Mouse (Mus musculus): ENCODE data around the gene Col5a1. TPM values are rescaled to one million over a fixed set of nuclear protein-coding genes. Genes with fewer than 3 reads are reported as not detected.

The Col5a1 gene
- polyA plus RNA-seq, 1 experiment from 2014 or later, result 21.7 TPM

DNA sequence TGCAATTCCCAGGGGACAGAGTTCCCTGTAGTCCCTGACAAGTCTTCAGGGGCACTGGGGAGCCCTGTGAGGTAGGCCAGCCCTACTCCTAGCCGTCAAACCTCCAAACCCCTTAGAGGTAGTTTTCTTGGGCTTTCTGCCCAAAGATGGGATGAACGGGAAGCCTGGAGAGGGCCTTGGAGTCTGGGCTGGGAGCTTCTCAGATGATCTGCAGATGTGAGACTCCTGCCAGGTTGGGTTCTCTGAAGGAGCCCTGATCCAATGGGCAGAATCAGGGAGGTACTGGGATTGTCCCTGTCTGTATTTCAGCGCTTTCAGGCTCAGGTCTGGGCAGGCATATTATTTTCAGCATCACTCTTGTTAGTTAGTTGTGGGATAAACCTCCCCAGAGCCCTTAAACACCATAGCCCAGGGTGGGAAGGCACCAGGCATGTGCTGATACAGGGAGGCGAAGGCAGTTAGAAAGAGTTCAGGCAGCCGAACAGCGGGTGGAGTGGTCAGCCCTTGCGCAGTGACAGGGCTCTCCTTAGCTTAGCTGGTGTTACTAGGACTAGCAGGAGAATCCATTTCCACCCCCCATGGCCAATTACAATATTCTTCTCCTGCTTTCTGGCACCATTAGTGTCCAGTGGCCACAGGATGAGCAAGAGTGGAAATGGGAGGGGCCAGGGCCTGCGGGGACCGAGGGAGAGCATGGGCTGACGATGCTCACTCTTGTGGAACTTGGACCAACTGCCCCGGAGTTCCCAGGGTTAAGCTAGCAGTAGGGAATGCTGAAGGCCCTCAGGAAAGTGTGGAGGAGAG, 1.4 kb downstream of the Col5a1 start:
- Histone ChIP-seq H3K4me1 (peaks cover 45% of the 10 kb centered on the region), H3K27ac (no peak overlapping the region), H3K27me3 (peaks cover 50% of the 10 kb centered on the region), H3K36me3 (replicated peaks) (no peaks in the 10 kb centered on the region), H3K4me3 (replicated peaks) (peak overlapping the region; percentile 54), H3K4me2 (peak overlapping the region; percentile 81), H3K9ac (peak overlapping the region; percentile 61; the same call in 1 of the 2 replicates), H3K9me3 (no peaks in the 10 kb centered on the region)
- no peak for ATAC-seq (ENCODE audit: low FRiP score)
- 22% methylated on average over 11 of the region's 11 CpGs for WGBS

DNA sequence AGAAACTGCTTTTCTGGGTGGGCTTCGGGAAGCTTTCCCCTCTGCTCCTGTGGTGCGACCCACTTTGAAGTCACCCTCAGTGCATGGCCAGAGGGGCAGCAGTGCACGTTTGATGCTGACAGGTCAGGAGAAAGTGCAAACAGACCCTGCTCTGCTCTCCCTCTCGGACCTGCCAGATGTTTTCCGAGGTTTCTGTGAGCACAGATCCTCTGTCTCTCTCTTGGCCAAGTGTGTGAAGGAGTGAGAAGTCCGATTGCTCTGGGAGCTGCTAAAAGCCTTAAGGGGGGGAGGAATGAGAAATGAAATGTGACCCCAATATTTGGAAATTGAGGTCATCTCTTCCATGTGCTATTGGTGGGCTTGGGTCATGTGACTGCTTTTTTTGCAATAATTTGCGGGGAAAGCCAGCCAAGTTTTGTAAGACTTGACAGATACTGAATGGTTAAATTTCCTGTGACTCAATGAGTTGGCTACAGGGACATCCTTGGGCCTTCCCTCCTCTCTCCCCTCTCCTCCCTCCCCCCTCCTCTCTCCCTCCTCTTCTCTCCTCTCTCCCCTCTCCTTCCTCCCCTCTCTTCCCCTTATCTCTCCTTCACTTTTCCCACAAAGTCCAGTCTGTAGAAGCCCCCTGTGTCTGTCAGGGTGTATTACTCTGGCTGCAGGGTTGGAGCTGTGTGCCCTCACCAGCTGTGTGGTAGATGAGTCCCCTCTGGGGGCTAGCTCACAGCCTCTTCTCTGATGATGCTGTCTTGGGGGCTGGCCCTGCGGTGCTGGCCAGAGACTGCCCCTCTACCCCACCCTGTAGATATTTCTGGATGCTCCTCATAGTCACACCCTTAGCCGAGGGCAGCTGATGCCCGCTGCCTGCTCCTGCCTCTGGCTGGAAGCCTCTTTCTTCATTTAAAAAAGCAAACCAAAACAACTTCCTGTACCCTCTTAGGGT, 2.6 kb downstream of the Col5a1 start:
- H3K27ac ChIP-seq, result no peak overlapping the region
- 0 out of 2 replicates have a peak overlapping the region, but pooled peaks have one; percentile 12 for H3K9ac ChIP-seq
- WGBS, result 33% methylated on average over 10 of the region's 10 CpGs
- H3K4me3 ChIP-seq (replicated peaks), result no peak overlapping the region
- H3K27me3 ChIP-seq, result peaks cover 39% of the 10 kb centered on the region
- H3K4me2 ChIP-seq, result peak overlapping the region; percentile 81
- H3K9me3 ChIP-seq, result no peaks in the 10 kb centered on the region
- H3K36me3 ChIP-seq (replicated peaks), result no peaks in the 10 kb centered on the region
- peaks cover 45% of the 10 kb centered on the region for H3K4me1 ChIP-seq
- no peak for ATAC-seq (ENCODE audit: low FRiP score)

DNA sequence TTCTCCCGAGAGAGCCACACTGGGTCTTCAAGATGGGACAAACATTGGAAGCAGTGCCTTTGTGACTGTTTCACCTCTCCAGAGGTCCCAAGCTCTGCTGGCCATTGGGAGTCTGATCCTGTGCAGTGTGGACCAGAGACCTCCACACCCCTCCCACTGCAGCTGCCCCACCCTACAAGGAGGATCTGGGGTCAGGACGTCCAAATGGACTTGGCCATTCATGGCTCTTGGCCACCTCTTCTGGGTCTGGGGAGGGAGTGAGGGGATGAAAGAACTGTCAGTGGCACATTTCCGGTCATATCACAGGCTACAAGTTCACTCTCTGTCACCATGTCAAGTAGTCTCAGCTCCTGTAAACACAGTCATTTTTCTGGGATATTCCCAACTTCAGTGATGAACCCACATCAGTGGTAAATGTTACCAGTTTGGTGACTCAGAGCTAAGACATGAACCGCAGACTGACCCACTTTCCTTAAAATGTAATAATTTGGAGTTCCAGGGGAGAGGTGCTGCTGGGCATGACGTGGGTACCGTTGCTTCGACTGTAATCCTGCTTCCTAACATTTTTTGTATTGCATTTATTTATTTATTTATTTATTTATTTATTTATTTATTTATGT, 5.8 kb downstream of the Col5a1 start:
- 87% methylated on average over 7 of the region's 7 CpGs for WGBS
- Histone ChIP-seq H3K27ac (no peak overlapping the region), H3K27me3 (peaks cover 25% of the 10 kb centered on the region), H3K4me2 (no peak overlapping the region), H3K9ac (no peak overlapping the region), H3K9me3 (no peaks in the 10 kb centered on the region), H3K36me3 (replicated peaks) (no peaks in the 10 kb centered on the region), H3K4me1 (peaks cover 32% of the 10 kb centered on the region), H3K4me3 (replicated peaks) (no peak overlapping the region)
- ATAC-seq (ENCODE audit: low FRiP score), result no peak

DNA sequence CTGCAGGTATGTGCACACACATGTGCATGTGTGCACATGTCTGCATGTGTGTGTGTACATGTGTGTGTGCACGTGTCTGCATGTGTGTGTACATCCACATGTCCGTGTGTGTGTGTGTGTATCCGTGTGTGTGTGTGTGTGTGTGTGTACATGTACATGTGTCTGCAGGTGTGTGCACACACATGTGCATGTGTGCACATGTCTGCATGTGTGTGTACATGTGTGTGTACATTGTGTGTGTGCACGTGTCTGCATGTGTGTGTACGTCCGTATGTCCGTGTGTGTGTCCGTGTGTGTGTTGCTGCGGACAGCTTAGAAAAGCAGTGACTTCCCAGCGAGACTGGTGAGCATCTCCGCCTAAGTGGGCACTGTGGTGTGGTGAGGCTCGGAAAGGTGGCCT, 6.8 kb downstream of the Col5a1 start:
- H3K27ac ChIP-seq, result no peak overlapping the region
- no peak overlapping the region for H3K4me3 ChIP-seq (replicated peaks)
- no peak overlapping the region for H3K4me2 ChIP-seq
- no peaks in the 10 kb centered on the region for H3K36me3 ChIP-seq (replicated peaks)
- H3K9ac ChIP-seq, result no peak overlapping the region
- H3K9me3 ChIP-seq, result no peaks in the 10 kb centered on the region
- H3K4me1 ChIP-seq, result peaks cover 22% of the 10 kb centered on the region
- ATAC-seq (ENCODE audit: low FRiP score), result no peak
- peaks cover 15% of the 10 kb centered on the region for H3K27me3 ChIP-seq
- 96% methylated on average over 12 of the region's 12 CpGs for WGBS

DNA sequence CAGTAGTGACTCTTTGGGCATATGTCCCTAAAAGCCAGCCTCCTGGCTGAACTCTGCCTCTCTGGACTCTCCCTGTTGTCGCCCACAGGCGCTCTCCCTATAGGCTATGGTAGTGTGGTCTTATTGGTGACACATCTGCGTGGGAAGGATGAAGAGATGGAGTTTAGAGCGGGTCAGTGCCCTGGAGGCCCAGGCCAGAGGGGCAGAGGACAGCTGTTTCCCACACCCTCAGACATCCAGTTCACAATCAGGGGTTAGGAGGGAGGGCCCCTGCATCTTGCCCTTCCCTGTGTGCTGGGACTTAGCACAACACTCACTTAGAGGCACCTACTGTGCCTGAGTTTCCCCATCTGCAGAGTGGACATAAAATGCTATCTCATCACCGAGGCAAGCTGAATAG, 8.8 kb downstream of the Col5a1 start:
- Histone ChIP-seq H3K27me3 (no peaks in the 10 kb centered on the region), H3K4me3 (replicated peaks) (no peak overlapping the region), H3K4me1 (peaks cover 5% of the 10 kb centered on the region; the same call in 1 of the 2 replicates), H3K36me3 (replicated peaks) (no peaks in the 10 kb centered on the region), H3K9me3 (no peaks in the 10 kb centered on the region), H3K9ac (no peak overlapping the region), H3K4me2 (no peak overlapping the region), H3K27ac (no peak overlapping the region)
- no peak for ATAC-seq (ENCODE audit: low FRiP score)
- WGBS, result 89% methylated on average over 5 of the region's 5 CpGs

DNA sequence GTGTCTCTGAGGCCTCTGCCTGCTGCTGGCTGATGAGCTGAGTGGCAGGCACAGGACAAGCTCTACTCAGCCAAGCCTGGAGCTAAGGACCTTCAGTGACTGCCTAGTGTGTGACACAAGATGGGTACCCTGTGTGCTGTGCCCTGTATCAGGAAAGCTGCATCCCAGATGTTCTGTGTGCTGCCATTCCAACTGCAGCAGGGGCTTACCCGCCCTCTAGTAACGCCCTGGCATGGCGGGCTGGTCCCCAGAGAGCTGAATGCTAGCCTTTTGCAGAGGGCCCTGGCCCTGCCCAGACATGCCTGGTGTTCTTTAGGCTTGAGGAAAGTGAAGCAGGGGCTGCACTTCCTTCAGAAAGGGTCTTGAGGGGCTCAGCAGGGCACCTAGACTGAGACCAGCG, 9.4 kb downstream of the Col5a1 start:
- no peaks in the 10 kb centered on the region for H3K36me3 ChIP-seq (replicated peaks)
- H3K9ac ChIP-seq, result no peak overlapping the region
- H3K27ac ChIP-seq, result no peak overlapping the region
- WGBS, result 79% methylated on average over 4 of the region's 4 CpGs
- no peaks in the 10 kb centered on the region for H3K9me3 ChIP-seq
- H3K4me3 ChIP-seq (replicated peaks), result no peak overlapping the region
- H3K4me1 ChIP-seq, result peaks cover 5% of the 10 kb centered on the region; the same call in 1 of the 2 replicates
- no peak for ATAC-seq (ENCODE audit: low FRiP score)
- no peak overlapping the region for H3K4me2 ChIP-seq
- no peaks in the 10 kb centered on the region for H3K27me3 ChIP-seq

DNA sequence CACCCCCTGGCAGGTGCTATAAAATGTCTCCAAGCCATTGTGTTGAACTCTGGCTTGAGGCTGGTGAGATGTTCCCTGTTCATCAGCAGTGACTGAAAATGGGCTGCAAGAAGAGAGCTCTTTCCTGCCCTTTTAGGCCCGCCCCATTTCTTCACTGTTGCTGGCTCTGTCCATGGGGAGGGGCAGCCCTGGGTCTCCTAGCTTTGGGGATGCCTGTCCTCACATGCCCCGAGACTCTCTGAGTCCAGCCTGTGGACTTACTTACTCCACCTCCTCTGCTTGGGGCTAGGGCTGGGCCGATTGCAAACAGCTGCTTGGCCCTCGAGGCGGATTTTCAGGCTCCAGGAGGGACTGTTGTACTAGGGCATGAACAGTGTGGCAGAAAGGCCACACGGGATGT, 10.9 kb downstream of the Col5a1 start:
- no peaks in the 10 kb centered on the region for H3K9me3 ChIP-seq
- H3K27ac ChIP-seq, result no peak overlapping the region
- no peak for ATAC-seq (ENCODE audit: low FRiP score)
- H3K4me3 ChIP-seq (replicated peaks), result no peak overlapping the region
- no peak overlapping the region for H3K9ac ChIP-seq
- H3K36me3 ChIP-seq (replicated peaks), result no peaks in the 10 kb centered on the region
- WGBS, result 69% methylated on average over 6 of the region's 6 CpGs
- H3K4me1 ChIP-seq, result peaks cover 13% of the 10 kb centered on the region
- H3K27me3 ChIP-seq, result no peaks in the 10 kb centered on the region
- H3K4me2 ChIP-seq, result no peak overlapping the region

DNA sequence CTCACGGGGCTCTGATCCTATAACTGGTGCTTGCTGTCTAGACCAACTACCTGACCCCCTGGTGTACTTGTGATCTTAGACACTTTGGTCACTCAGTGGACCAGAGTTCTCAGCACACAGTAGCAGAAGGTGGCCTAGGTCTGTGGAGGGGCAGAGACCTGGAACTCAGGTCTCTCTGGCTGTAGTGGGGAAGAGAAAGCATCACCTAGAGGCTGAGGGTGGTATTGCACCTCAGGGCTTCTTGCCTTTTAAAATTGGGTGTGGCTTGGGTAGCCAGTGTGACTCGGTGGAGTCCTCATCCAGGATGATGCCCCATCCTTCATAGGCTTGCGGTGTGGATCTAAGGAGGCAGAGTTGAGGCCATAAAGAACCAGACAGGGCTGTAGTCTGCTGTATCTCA, 13.7 kb downstream of the Col5a1 start:
- no peak overlapping the region for H3K4me2 ChIP-seq
- WGBS, result 59% methylated on average over 3 of the region's 3 CpGs
- no peak overlapping the region for H3K4me3 ChIP-seq (replicated peaks)
- H3K36me3 ChIP-seq (replicated peaks), result no peaks in the 10 kb centered on the region
- no peaks in the 10 kb centered on the region for H3K27me3 ChIP-seq
- no peak overlapping the region for H3K9ac ChIP-seq
- H3K4me1 ChIP-seq, result peaks cover 17% of the 10 kb centered on the region
- H3K9me3 ChIP-seq, result no peaks in the 10 kb centered on the region
- no peak overlapping the region for H3K27ac ChIP-seq
- ATAC-seq (ENCODE audit: low FRiP score), result no peak

DNA sequence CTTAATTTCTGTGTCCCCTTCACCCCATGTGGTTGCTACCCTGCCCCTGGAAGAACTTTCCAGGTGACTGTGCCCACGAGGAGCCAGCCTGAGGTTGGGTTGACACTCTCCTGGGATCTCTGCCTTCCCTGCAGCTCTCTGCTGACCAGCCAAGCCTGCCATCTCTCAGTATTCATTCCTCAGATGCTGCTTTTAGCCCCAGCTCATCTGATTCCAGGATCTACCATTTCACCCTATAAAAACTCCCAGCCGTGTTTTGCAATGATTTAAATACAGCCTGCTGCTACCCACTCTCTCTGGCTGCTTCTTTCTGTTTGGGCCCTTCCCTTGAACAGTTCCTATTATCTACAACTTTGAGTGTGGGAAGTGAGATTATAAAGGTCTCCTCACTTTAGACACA, 14.9 kb downstream of the Col5a1 start:
- no peaks in the 10 kb centered on the region for H3K36me3 ChIP-seq (replicated peaks)
- no peaks in the 10 kb centered on the region for H3K9me3 ChIP-seq
- no peak overlapping the region for H3K4me2 ChIP-seq
- no peak overlapping the region for H3K27ac ChIP-seq
- H3K4me3 ChIP-seq (replicated peaks), result no peak overlapping the region
- peaks cover 13% of the 10 kb centered on the region for H3K4me1 ChIP-seq
- 66% methylated on average over 2 of the region's 2 CpGs for WGBS
- no peaks in the 10 kb centered on the region for H3K27me3 ChIP-seq
- no peak for ATAC-seq (ENCODE audit: low FRiP score)
- H3K9ac ChIP-seq, result no peak overlapping the region

DNA sequence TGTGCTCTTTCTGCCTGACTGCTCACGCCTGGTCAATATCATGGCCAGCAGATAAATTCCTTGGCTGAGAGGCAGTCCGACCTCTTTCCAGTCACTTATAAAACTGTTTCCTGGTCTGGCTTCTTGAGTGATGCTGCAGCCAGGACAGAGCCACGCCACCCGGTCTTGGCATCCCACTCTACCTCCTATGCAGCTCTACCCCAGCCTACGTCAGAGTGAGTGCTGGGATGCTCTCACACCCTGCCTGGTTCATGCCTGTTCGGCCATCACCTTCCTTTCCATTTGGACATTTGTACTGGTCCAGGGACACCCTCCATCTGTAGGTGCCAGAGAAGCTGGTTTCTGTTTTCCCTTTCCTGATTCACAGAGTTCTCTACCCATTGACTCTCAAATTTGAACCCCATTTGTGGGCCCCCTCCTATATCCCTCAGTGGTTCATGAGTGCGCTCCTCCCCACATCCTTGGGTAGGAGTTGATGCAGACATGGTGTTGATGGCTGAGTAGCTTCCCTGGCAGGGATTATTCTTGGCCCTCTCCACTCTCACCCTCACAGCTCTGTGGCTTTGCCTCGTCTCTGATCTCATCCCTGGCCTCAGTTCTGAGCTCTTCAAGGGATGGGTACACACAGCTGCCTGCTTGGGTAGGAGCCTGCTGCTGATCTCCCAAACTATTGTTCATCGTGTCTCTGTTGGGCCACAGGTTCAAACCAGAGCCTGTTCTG, 15.5 kb downstream of the Col5a1 start:
- H3K4me1 ChIP-seq, result peaks cover 12% of the 10 kb centered on the region
- no peak overlapping the region for H3K27ac ChIP-seq
- no peak overlapping the region for H3K4me3 ChIP-seq (replicated peaks)
- no peaks in the 10 kb centered on the region for H3K9me3 ChIP-seq
- WGBS, result 86% methylated on average over 9 of the region's 9 CpGs
- H3K4me2 ChIP-seq, result no peak overlapping the region
- no peak overlapping the region for H3K9ac ChIP-seq
- no peaks in the 10 kb centered on the region for H3K27me3 ChIP-seq
- H3K36me3 ChIP-seq (replicated peaks), result no peaks in the 10 kb centered on the region
- no peak for ATAC-seq (ENCODE audit: low FRiP score)

DNA sequence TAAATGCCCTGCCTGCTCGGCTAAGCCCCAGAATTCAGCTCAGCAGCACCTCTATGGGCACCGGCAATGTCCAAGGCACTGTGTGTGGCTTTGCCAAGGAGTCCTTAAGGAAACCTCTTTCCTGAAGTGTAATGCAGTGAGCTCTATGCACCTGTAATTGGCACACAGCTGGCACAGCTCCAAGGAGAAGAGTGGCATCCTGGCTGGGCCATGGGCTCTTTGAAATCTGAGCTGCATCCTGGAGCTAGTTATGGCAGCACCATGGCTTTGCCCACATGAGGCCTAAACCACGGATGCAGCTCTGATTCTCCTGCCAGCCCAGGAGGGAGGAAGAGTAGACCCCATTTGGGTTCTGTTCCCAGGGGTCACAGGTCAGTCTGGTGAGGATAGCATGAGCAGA, 16.1 kb downstream of the Col5a1 start:
- Histone ChIP-seq H3K27ac (no peak overlapping the region), H3K9ac (no peak overlapping the region), H3K9me3 (no peaks in the 10 kb centered on the region), H3K36me3 (replicated peaks) (no peaks in the 10 kb centered on the region), H3K4me2 (no peak overlapping the region), H3K4me3 (replicated peaks) (no peak overlapping the region), H3K27me3 (no peaks in the 10 kb centered on the region), H3K4me1 (peaks cover 12% of the 10 kb centered on the region)
- WGBS, result 76% methylated on average over 3 of the region's 3 CpGs
- no peak for ATAC-seq (ENCODE audit: low FRiP score)

DNA sequence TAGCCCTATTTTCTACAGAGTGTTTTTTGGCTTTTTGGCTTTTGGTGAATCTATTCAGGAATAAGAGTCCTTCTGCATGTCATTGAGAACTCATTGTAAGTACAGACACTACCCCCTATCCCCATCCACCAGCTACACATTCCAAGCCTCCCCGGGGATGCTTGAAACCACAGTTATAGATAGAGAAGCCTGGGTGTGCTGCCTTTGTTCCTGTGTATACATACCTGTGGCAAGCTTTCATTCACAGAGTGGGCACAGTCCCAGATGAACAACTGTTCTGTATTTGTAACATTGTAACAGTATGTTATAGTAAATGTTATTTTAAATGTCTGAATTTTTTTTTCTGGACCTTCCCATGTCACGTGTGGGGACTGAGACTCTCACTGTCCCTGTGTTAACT, 19.2 kb downstream of the Col5a1 start:
- no peak for ATAC-seq (ENCODE audit: low FRiP score)
- WGBS, result 79% methylated on average over 2 of the region's 2 CpGs
- no peak overlapping the region for H3K4me3 ChIP-seq (replicated peaks)

More for the DNA sequence above, 19.2 kb downstream of the Col5a1 start:
- H3K27ac ChIP-seq, result no peak overlapping the region
- no peaks in the 10 kb centered on the region for H3K36me3 ChIP-seq (replicated peaks)
- H3K27me3 ChIP-seq, result no peaks in the 10 kb centered on the region
- peaks cover 12% of the 10 kb centered on the region for H3K4me1 ChIP-seq
- no peak overlapping the region for H3K4me2 ChIP-seq
- H3K9ac ChIP-seq, result no peak overlapping the region
- no peaks in the 10 kb centered on the region for H3K9me3 ChIP-seq
